Mouse (Mus musculus): ENCODE data around the gene Spata2l. TPM values are rescaled to one million over a fixed set of nuclear protein-coding genes. Genes with fewer than 3 reads are reported as not detected.
A peak's percentile ranks its signal among the peaks of the same experiment; 100 is the strongest.

Spata2l gene
- polyA plus RNA-seq, 1 experiment = 14.9 TPM

DNA sequence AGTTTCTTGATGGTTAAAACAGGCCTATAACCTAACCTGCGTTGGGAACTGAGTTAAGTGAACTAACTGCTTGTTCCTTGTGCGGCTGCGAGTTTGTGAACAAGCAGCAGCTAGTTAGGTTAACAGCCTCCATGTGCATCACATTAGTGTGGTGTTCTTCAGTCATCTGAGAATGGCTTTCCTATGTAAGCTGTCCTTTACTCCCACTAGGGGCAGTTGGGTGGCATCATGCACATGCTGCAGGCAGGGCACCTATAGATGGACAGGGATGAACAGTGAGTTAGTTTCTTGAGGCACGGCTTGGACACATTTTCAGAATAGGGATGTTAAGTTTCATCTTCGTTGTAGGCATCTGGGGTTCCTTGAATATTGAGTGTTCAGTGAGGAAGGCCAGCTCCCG lies 19.1 kb upstream of the Spata2l start:
- no peak for DNase-seq
- Histone ChIP-seq H3K4me3 (ENCODE audit: insufficient read depth, low read depth, low read length) (peak overlapping the region; percentile 97), H3K27ac (ENCODE audit: insufficient read depth, low read depth, low read length) (no peak overlapping the region), H3K4me1 (ENCODE audit: control insufficient read depth, insufficient read depth, low read length) (peaks cover 10% of the 10 kb centered on the region; the same call in 1 of the 2 replicates), H3K36me3 (ENCODE audit: control insufficient read depth, insufficient read depth, low read length) (no peaks in the 10 kb centered on the region; the same call in 1 of the 2 replicates), H3K27me3 (replicated peaks; ENCODE audit: control insufficient read depth, insufficient read depth, low read length) (no peaks in the 10 kb centered on the region)
- TF ChIP-seq POLR2A (IDR thresholded peaks at IDR 0.05; ENCODE audit: low read depth, low read length) (no peak), CTCF (conservative IDR thresholded peaks at IDR 0.05; ENCODE audit: insufficient read depth, insufficient read length, low read depth, low read length) (peak; percentile 26; the same call in 1 of the 2 replicates)
- 57% methylated on average over 6 of the region's 6 CpGs for WGBS

DNA sequence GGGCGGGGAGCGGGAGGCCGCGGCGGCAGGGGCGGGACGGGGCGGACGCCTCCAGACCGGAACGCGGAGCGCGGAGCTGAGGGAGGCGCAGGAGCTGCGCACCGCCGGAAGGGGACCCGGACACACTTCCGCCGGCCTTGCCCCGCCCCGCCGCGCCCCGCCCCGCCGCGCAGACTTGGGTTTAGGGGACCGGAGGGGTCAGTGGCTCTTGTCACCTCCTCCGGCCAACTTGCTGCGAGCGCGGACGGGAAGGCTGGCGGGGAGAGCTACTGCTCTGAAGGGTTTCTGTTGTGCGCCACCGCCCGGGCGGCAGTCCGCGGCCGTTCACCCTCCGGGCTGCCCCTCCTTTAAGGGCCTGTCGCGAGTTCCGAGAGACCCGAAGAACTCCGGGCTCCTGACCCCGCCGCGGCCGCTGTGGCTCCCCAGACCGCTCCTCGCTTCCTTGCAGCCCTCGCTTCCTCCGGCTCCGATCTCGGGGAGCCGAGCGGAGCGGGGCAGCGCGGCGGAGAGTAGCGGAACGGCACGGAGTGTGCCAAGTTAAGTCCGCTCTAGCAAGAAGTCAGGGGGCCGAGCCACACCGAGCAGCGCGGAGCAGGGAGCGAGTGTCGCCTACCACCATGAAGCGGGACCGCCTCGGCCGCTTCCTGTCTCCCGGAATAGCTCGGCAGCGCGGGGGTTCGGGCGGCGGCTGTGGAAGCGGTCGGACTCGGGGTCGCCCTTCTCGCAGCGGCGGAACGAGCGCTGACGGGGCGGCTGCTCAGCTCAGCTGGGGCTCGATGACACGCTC lies 18.3 kb upstream of the Spata2l start, which contains the start of the genes Zfp276 and Vps9d1:
Gene Zfp276 (plus strand): TSS at position 97 of the 787 bp plus-strand sequence.
Gene Vps9d1 (minus strand): TSS at position 250 of the 787 bp plus-strand sequence.
- H3K4me1 ChIP-seq (ENCODE audit: control insufficient read depth, insufficient read depth, low read length) = peaks cover 10% of the 10 kb centered on the region; the same call in 1 of the 2 replicates
- H3K36me3 ChIP-seq (ENCODE audit: control insufficient read depth, insufficient read depth, low read length) = no peaks in the 10 kb centered on the region; the same call in 1 of the 2 replicates
- no peak for TF ChIP-seq POLR2A (IDR thresholded peaks at IDR 0.05; ENCODE audit: low read depth, low read length)
- TF ChIP-seq CTCF (conservative IDR thresholded peaks at IDR 0.05; ENCODE audit: insufficient read depth, insufficient read length, low read depth, low read length) = no peak
- H3K4me3 ChIP-seq (ENCODE audit: insufficient read depth, low read depth, low read length) = peak within 1 kb of the TSS; percentile 97
- no peaks in the 10 kb centered on the region for H3K27me3 ChIP-seq (replicated peaks; ENCODE audit: control insufficient read depth, insufficient read depth, low read length)
- H3K27ac ChIP-seq (ENCODE audit: insufficient read depth, low read depth, low read length) = peak within 1 kb of the TSS; percentile 88
- peak; percentile 91 for DNase-seq
- under 1% methylated on average over 99 of the region's 99 CpGs for WGBS

DNA sequence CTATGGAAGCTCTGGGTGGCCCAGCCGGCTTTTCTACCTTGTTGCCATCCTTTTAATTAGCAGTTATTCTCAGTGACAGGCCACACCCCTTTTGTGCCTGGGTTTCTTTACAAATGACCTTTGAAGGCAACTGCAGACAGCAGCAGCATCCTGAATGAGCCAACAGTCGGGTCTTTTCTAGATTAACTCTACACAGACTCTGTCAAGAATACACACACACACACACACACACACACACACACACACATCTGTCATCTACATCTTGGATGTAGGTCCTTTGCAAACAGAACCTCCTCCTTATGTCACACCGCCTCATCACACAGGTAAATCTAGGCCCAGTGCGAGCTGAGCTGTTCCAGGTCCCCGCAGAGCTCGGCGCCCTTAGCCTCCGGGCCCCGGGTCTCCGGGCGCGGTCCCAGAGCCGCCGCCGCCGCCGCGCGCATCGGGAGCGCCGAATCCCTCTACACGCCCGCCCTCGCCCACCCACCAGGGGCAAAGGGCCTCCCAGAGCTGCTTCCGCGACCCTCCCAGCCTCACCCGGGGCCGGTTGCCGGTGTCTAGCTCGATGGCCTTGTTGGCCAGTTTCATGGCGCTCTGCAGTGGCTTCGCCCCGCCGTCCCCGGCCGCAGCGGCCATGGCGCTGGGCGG lies 17.5 kb upstream of the Spata2l start:
- Histone ChIP-seq H3K27me3 (replicated peaks; ENCODE audit: control insufficient read depth, insufficient read depth, low read length) (no peaks in the 10 kb centered on the region), H3K36me3 (ENCODE audit: control insufficient read depth, insufficient read depth, low read length) (no peaks in the 10 kb centered on the region; the same call in 1 of the 2 replicates), H3K27ac (ENCODE audit: insufficient read depth, low read depth, low read length) (peak overlapping the region; percentile 45), H3K4me3 (ENCODE audit: insufficient read depth, low read depth, low read length) (peak overlapping the region; percentile 97), H3K4me1 (ENCODE audit: control insufficient read depth, insufficient read depth, low read length) (peaks cover 10% of the 10 kb centered on the region; the same call in 1 of the 2 replicates)
- under 1% methylated on average over 40 of the region's 40 CpGs for WGBS
- no peak for TF ChIP-seq POLR2A (IDR thresholded peaks at IDR 0.05; ENCODE audit: low read depth, low read length)
- TF ChIP-seq CTCF (conservative IDR thresholded peaks at IDR 0.05; ENCODE audit: insufficient read depth, insufficient read length, low read depth, low read length) = no peak
- peak; percentile 52 for DNase-seq

DNA sequence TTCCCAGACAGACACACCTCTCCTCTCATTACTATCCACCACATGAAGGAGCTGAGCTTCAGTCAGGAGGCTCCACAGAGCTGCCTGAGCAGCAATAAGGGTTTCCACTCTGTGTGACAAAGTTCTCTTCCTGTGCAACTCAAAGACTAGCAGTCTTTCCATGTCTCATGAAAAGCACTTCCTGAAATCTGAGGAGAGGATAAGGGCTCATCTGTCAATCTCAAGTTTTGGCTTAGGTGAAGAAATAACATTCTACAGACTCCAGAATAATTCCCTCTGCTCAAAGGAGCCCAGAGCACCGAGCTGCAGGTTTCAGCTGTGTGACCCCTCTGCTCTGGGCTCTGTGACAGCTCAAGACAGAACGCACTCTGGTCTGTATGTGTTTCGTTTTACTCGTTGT lies 16.9 kb upstream of the Spata2l start:
- Histone ChIP-seq H3K27me3 (replicated peaks; ENCODE audit: control insufficient read depth, insufficient read depth, low read length) (no peaks in the 10 kb centered on the region), H3K4me3 (ENCODE audit: insufficient read depth, low read depth, low read length) (no peak overlapping the region), H3K36me3 (ENCODE audit: control insufficient read depth, insufficient read depth, low read length) (no peaks in the 10 kb centered on the region; the same call in 1 of the 2 replicates), H3K4me1 (ENCODE audit: control insufficient read depth, insufficient read depth, low read length) (peaks cover 10% of the 10 kb centered on the region; the same call in 1 of the 2 replicates), H3K27ac (ENCODE audit: insufficient read depth, low read depth, low read length) (no peak overlapping the region)
- DNase-seq = no peak
- TF ChIP-seq CTCF (conservative IDR thresholded peaks at IDR 0.05; ENCODE audit: insufficient read depth, insufficient read length, low read depth, low read length) (no peak), POLR2A (IDR thresholded peaks at IDR 0.05; ENCODE audit: low read depth, low read length) (no peak)
- WGBS = 28% methylated on average over 4 of the region's 4 CpGs

DNA sequence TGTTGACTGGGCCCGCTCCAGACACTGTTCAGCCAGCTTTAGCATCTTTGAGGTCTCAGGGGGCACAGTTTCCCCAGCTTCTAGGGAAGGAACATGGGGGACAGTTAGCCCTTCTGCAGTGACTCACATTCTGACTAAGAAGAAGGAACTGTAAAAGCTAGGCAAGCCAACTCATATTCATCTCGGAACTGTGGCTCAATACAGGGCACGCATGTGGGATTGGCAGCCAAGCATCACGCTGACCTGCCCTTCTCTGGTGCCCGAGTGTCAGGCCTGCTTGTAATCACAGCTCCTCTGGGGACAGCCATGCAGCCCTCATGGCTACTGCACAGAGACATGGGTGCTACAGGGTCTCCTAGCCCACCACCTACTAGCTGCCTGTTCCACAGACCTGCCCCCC lies 14.9 kb upstream of the Spata2l start:
- TF ChIP-seq POLR2A (IDR thresholded peaks at IDR 0.05; ENCODE audit: low read depth, low read length) (no peak), CTCF (conservative IDR thresholded peaks at IDR 0.05; ENCODE audit: insufficient read depth, insufficient read length, low read depth, low read length) (no peak)
- H3K4me3 ChIP-seq (ENCODE audit: insufficient read depth, low read depth, low read length) = no peak overlapping the region
- 93% methylated on average over 5 of the region's 5 CpGs for WGBS
- no peak overlapping the region for H3K27ac ChIP-seq (ENCODE audit: insufficient read depth, low read depth, low read length)
- H3K36me3 ChIP-seq (ENCODE audit: control insufficient read depth, insufficient read depth, low read length) = no peaks in the 10 kb centered on the region
- no peaks in the 10 kb centered on the region for H3K27me3 ChIP-seq (replicated peaks; ENCODE audit: control insufficient read depth, insufficient read depth, low read length)
- peaks cover 10% of the 10 kb centered on the region; the same call in 1 of the 2 replicates for H3K4me1 ChIP-seq (ENCODE audit: control insufficient read depth, insufficient read depth, low read length)
- DNase-seq = no peak

DNA sequence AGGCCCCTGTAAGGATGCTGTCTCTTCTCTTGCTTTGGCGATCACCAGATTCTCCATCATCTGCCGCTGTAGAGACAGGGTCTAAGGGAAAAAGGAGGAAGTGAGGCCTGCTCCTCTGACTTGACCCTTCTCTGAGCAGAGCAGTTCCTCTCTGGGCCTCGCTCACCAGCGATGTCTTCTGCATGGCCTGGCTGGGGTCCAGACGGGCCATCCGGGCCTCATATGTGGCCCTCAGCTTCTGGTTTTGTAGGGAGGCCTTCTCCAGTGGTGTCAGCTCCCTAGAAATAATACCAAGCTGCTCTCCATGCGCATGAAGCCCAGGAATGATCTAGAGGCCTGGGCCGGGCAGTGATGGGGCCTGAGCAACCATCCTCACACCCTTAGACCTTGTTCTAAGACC lies 12.6 kb upstream of the Spata2l start:
- no peak overlapping the region for H3K27ac ChIP-seq (ENCODE audit: insufficient read depth, low read depth, low read length)
- peaks cover 9% of the 10 kb centered on the region; the same call in 1 of the 2 replicates for H3K4me1 ChIP-seq (ENCODE audit: control insufficient read depth, insufficient read depth, low read length)
- H3K4me3 ChIP-seq (ENCODE audit: insufficient read depth, low read depth, low read length) = no peak overlapping the region
- H3K27me3 ChIP-seq (replicated peaks; ENCODE audit: control insufficient read depth, insufficient read depth, low read length) = no peaks in the 10 kb centered on the region
- WGBS = 85% methylated on average over 8 of the region's 8 CpGs
- H3K36me3 ChIP-seq (ENCODE audit: control insufficient read depth, insufficient read depth, low read length) = no peaks in the 10 kb centered on the region
- no peak for DNase-seq
- TF ChIP-seq CTCF (conservative IDR thresholded peaks at IDR 0.05; ENCODE audit: insufficient read depth, insufficient read length, low read depth, low read length) (no peak), POLR2A (IDR thresholded peaks at IDR 0.05; ENCODE audit: low read depth, low read length) (no peak)

DNA sequence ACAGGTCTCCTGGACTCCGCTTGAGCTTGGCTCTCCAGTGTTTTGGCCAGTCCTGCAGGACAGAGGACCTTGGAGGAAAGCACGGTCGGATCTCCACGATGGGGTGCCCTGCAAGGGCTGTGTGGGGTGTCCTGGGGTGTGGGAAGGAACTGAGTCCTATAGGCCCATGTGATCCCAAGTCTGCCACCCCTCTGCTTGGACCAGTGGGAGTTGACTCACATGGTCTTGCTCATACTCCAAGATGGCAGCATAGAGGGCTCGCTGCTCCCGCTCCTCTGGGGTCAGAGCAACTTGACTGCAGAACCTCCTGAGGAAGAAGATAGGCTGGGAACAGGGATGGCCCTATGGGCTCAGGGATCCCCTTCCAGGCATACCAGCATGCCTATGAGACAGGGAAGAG lies 11.7 kb upstream of the Spata2l start:
- H3K27ac ChIP-seq (ENCODE audit: insufficient read depth, low read depth, low read length) = no peak overlapping the region
- H3K27me3 ChIP-seq (replicated peaks; ENCODE audit: control insufficient read depth, insufficient read depth, low read length) = no peaks in the 10 kb centered on the region
- TF ChIP-seq CTCF (conservative IDR thresholded peaks at IDR 0.05; ENCODE audit: insufficient read depth, insufficient read length, low read depth, low read length) = no peak
- TF ChIP-seq POLR2A (IDR thresholded peaks at IDR 0.05; ENCODE audit: low read depth, low read length) = no peak
- DNase-seq = no peak
- over 99% methylated on average over 6 of the region's 6 CpGs for WGBS
- peaks cover 5% of the 10 kb centered on the region; the same call in 1 of the 2 replicates for H3K4me1 ChIP-seq (ENCODE audit: control insufficient read depth, insufficient read depth, low read length)
- H3K36me3 ChIP-seq (ENCODE audit: control insufficient read depth, insufficient read depth, low read length) = no peaks in the 10 kb centered on the region
- no peak overlapping the region for H3K4me3 ChIP-seq (ENCODE audit: insufficient read depth, low read depth, low read length)
